Mouse (Mus musculus) lung, postnatal 0 days (tissue): ENCODE data around the gene Traf5. TPM values are rescaled to one million over a fixed set of nuclear protein-coding genes. Genes with fewer than 3 reads are reported as not detected.

ENCODE experiments used
- ATAC-seq: fragments of 200-750 bp; cut with Nextera tagmentation; 2 replicates; pipeline ENCODE4 v1.8.0; 2017; ENCODE audit warnings: moderate library complexity
- DNase-seq: peaks from one replicate; pipeline ENCODE4 v3.0.0-alpha.2; 2016; ENCODE audit warnings: low spot score
- H3K27ac ChIP-seq: fragments of 300-500 bp; sonication (generic); 2 replicates; pipeline ENCODE4 v1.5.1; 2014; ENCODE audit warnings: antibody characterized with exemption, mild to moderate bottlenecking, low read length, mixed read lengths
- H3K27me3 ChIP-seq: fragments of 300-500 bp; sonication (generic); replicated peaks from 2 replicates; pipeline ENCODE4 v1.6.1; 2014; ENCODE audit warnings: low read length, mixed read lengths; ENCODE audit not compliant: insufficient read depth
- H3K36me3 ChIP-seq: fragments of 300-500 bp; sonication (generic); 2 replicates; pipeline ENCODE4 v1.6.1; 2014; ENCODE audit warnings: low read length, mixed read lengths; ENCODE audit not compliant: insufficient read depth
- H3K4me1 ChIP-seq: fragments of 300-500 bp; sonication (generic); 2 replicates; pipeline ENCODE4 v1.6.1; 2014; ENCODE audit warnings: antibody characterized with exemption, low read depth, low read length, mixed read lengths; ENCODE audit not compliant: insufficient read depth
- H3K4me2 ChIP-seq: fragments of 300-500 bp; sonication (generic); replicated peaks from 2 replicates; pipeline ENCODE4 v1.6.1; 2014; ENCODE audit warnings: low read depth, mild to moderate bottlenecking, low read length, moderate library complexity, mixed read lengths
- H3K4me3 ChIP-seq: fragments of 300-500 bp; sonication (generic); 2 replicates; pipeline ENCODE4 v1.5.1; 2014; ENCODE audit warnings: low read depth, low read length
- H3K9ac ChIP-seq: fragments of 300-500 bp; sonication (generic); replicated peaks from 2 replicates; pipeline ENCODE4 v1.6.1; 2014; ENCODE audit warnings: low read depth, mild to moderate bottlenecking
- H3K9me3 ChIP-seq: fragments of 300-500 bp; sonication (generic); 2 replicates; pipeline ENCODE4 v1.6.1; 2016; ENCODE audit warnings: low read length, mixed read lengths
- CTCF ChIP-seq: IDR thresholded peaks from 2 replicates; pipeline ENCODE4 v1.5.1; 2016; ENCODE audit warnings: antibody characterized with exemption, mild to moderate bottlenecking
- EP300 ChIP-seq: IDR thresholded peaks from 2 replicates; pipeline ENCODE4 v1.6.1; 2016; ENCODE audit warnings: antibody characterized with exemption, mild to moderate bottlenecking, control low read depth
- WGBS: fragments of 180-500 bp; shearing (Covaris S2); extraction: QIAGEN DNeasy Blood & Tissue Kit; methylation state at CpG from one replicate; pipeline ENCODE4 v1.1.7; 2014; 5-methylcytosine and 5-hydroxymethylcytosine counted together
- polyA plus RNA-seq: library from polyadenylated mRNA; unstranded; fragments of >200 nt; fragmentation: Nextera tagmentation; extraction: Ambion mirVana; gene quantifications from 2 replicates; pipeline ENCODE4 v1.2.1, GENCODE M21; 2015

Traf5 gene
- polyA plus RNA-seq, 1 experiment from 2014 or later: 27.1 TPM

- TF ChIP-seq EP300: no peak
- TF ChIP-seq CTCF: peak; percentile 45
- H3K36me3 ChIP-seq: peaks cover 13% of the 10 kb centered on the region; the same call in 1 of the 2 replicates
- no peaks in the 10 kb centered on the region for H3K27me3 ChIP-seq
- no peak overlapping the region for H3K4me3 ChIP-seq
- no peaks in the 10 kb centered on the region for H3K9me3 ChIP-seq
- DNase-seq (peak; percentile 46), ATAC-seq (peak; percentile 44)
- 37% methylated on average over 3 of the region's 3 CpGs for WGBS
- H3K4me1 ChIP-seq: peaks cover 5% of the 10 kb centered on the region
- H3K9ac ChIP-seq: no peak overlapping the region
- peak overlapping the region; percentile 19; the same call in 1 of the 2 replicates for H3K4me2 ChIP-seq
- H3K27ac ChIP-seq: 0 out of 2 replicates have a peak overlapping the region, but pooled peaks have one; percentile 9
Observed at GRCm38 (mm10) chr1:192070618-192071051, 21.7 kb downstream of the Traf5 start.

GRCm38 (mm10) chr1:192069971-192070591 is 22.3 kb downstream of the Traf5 start:
- Histone ChIP-seq H3K4me1 (peaks cover 5% of the 10 kb centered on the region), H3K27ac (0 out of 2 replicates have a peak overlapping the region, but pooled peaks have one; percentile 9), H3K36me3 (peaks cover 13% of the 10 kb centered on the region; the same call in 1 of the 2 replicates), H3K4me3 (no peak overlapping the region), H3K4me2 (peak overlapping the region; percentile 19; the same call in 1 of the 2 replicates), H3K9me3 (no peaks in the 10 kb centered on the region), H3K27me3 (no peaks in the 10 kb centered on the region), H3K9ac (no peak overlapping the region)
- DNase-seq (no peak), ATAC-seq (peak; percentile 46)
- TF ChIP-seq CTCF: no peak
- no peak for TF ChIP-seq EP300
- WGBS: 33% methylated on average over 13 of the region's 13 CpGs

GRCm38 (mm10) chr1:192068188-192068587 is 24.2 kb downstream of the Traf5 start:
- H3K27ac ChIP-seq: no peak overlapping the region
- H3K4me1 ChIP-seq: peaks cover 5% of the 10 kb centered on the region
- H3K27me3 ChIP-seq: no peaks in the 10 kb centered on the region
- TF ChIP-seq CTCF (no peak), EP300 (no peak)
- H3K4me2 ChIP-seq: no peak overlapping the region
- no peak overlapping the region for H3K9ac ChIP-seq
- no peak overlapping the region for H3K4me3 ChIP-seq
- no peaks in the 10 kb centered on the region for H3K9me3 ChIP-seq
- H3K36me3 ChIP-seq: peaks cover 30% of the 10 kb centered on the region; the same call in 1 of the 2 replicates
- ATAC-seq (no peak), DNase-seq (no peak)
- 42% methylated on average over 2 of the region's 2 CpGs for WGBS

- DNase-seq: no peak
- 93% methylated on average over 3 of the region's 3 CpGs for WGBS
- Histone ChIP-seq H3K4me1 (peaks cover 5% of the 10 kb centered on the region), H3K36me3 (peaks cover 30% of the 10 kb centered on the region; the same call in 1 of the 2 replicates), H3K4me2 (no peak overlapping the region), H3K27ac (no peak overlapping the region), H3K9me3 (no peaks in the 10 kb centered on the region), H3K27me3 (no peaks in the 10 kb centered on the region), H3K4me3 (no peak overlapping the region), H3K9ac (no peak overlapping the region)
- no peak for ATAC-seq
- TF ChIP-seq EP300: no peak
- TF ChIP-seq CTCF: no peak
Observed at GRCm38 (mm10) chr1:192066956-192067355, 25.4 kb downstream of the Traf5 start.

GRCm38 (mm10) chr1:192063209-192063946 is 29.0 kb downstream of the Traf5 start:
- TF ChIP-seq CTCF: peak; percentile 52
- no peak for TF ChIP-seq EP300
- 90% methylated on average over 8 of the region's 8 CpGs for WGBS
- no peak overlapping the region for H3K4me2 ChIP-seq
- H3K4me3 ChIP-seq: no peak overlapping the region
- H3K9ac ChIP-seq: no peak overlapping the region
- no peak for DNase-seq
- H3K27ac ChIP-seq: no peak overlapping the region
- H3K4me1 ChIP-seq: no peaks in the 10 kb centered on the region
- no peak for ATAC-seq
- no peaks in the 10 kb centered on the region for H3K27me3 ChIP-seq
- H3K9me3 ChIP-seq: no peaks in the 10 kb centered on the region
- H3K36me3 ChIP-seq: peaks cover 30% of the 10 kb centered on the region; the same call in 1 of the 2 replicates

- H3K36me3 ChIP-seq: peaks cover 27% of the 10 kb centered on the region; the same call in 1 of the 2 replicates
- DNase-seq: no peak
- TF ChIP-seq EP300: no peak
- TF ChIP-seq CTCF: no peak
- H3K4me2 ChIP-seq: no peak overlapping the region
- H3K9me3 ChIP-seq: no peaks in the 10 kb centered on the region
- H3K27ac ChIP-seq: no peak overlapping the region
- H3K9ac ChIP-seq: no peak overlapping the region
- H3K4me3 ChIP-seq: no peak overlapping the region
- no peak for ATAC-seq
- WGBS: 82% methylated on average over 14 of the region's 14 CpGs
- H3K4me1 ChIP-seq: no peaks in the 10 kb centered on the region
- H3K27me3 ChIP-seq: no peaks in the 10 kb centered on the region
Observed at GRCm38 (mm10) chr1:192062682-192063081, 29.7 kb downstream of the Traf5 start.
